Mouse (Mus musculus): ENCODE measurements around the gene Klf9. TPM values are rescaled to one million over a fixed set of nuclear protein-coding genes. Genes with fewer than 3 reads are reported as not detected.

Klf9 gene
- polyA plus RNA-seq (2012), result 21.3 and 25.2 TPM in 2 replicates

DNA sequence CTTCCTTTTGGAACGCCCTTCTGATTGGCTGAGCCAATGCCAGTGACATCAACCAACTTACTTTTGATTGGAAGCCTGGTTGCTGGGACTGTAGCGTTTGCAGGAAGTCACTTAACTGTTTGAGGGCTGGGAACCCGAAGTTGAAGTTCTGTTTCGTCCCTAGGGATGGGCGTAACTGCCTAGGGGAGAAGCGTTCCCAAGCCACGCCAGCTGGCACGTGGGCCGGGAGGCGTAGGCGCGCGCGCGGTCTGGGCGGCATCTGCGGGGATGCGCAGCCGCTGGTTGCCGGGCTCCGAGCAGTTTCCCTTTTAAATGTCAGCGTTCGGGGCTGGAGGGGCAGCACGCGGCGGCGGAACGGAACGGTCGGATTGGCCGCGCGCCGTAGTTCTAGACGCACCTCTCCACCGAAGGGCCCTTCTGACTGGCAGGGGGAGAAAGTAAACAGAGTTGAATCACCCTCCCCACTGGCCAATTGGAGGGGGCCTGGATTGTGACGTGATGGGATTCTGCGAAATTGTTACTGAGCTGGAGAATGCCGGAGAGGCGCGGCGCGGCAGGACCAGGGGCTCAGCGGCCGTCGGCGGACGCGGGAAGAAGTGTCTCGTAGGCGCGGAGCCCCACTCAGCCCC is at the start of gene Klf9:
Gene Klf9 (plus strand): TSS at position 538 of the 629 bp plus-strand sequence.
- no peak for TF ChIP-seq GATA1 (IDR thresholded peaks at IDR 0.05; ENCODE audit: low read length)

DNA sequence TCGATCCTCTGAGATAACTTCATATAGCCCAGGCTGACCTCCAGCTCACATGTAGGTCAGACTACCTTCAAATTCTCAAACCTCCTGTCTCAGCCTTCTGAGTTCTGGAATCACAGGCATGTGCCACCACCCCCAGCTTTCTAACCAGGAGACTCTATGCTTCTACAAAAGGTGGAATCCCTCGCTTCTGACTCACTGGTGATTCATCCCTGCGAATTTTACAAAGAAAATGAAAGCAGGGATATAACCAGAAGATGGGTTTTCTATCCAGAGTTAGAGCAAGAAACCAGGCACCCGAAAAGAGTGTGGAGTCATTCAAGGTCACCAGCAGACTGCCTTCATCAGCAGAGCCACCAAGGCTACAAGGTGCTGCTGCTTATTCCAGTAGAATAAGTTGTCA is 49.4 kb upstream of the Klf9 start:
- no peak for TF ChIP-seq GATA1 (IDR thresholded peaks at IDR 0.05; ENCODE audit: low read length)

DNA sequence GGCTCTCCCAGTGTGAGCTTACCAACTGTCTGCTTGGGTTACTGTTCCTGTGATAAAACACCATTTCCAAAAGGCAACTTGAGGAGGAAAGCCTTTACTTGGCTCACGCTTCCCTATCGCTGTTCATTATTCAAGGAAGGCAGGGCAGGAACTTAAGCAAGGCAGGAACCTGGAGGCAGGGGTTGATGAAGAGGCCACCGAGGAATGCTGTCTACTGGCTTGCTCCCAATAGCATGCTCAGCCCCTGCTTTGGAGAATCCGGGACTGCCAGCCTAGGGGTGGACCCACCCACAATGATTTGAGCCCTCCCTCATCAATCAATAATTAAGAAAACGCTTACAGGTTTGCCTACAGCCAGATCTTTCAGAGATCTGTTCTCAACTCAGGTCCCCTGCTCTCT is 47.5 kb upstream of the Klf9 start:
- TF ChIP-seq GATA1 (IDR thresholded peaks at IDR 0.05; ENCODE audit: low read length), result no peak

DNA sequence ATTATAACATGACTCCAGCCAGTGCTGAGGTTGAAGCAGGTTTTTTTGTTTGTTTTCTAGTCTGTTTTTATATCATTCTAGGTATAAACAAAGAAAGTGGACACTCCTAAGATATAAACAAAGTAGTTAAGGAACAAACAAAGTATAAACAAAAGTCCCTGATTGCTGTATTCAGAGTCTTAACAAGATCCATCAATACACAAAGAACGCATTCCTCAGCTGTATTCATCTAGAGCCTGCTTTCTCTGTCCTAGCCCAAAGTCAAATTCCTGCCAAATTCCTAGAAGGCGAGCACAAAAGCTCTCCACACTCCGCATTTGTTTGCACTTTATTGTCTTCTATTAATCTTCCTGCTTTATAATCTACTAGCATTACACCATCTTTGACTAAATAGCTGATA is 46.1 kb upstream of the Klf9 start:
- TF ChIP-seq GATA1 (IDR thresholded peaks at IDR 0.05; ENCODE audit: low read length), result no peak

DNA sequence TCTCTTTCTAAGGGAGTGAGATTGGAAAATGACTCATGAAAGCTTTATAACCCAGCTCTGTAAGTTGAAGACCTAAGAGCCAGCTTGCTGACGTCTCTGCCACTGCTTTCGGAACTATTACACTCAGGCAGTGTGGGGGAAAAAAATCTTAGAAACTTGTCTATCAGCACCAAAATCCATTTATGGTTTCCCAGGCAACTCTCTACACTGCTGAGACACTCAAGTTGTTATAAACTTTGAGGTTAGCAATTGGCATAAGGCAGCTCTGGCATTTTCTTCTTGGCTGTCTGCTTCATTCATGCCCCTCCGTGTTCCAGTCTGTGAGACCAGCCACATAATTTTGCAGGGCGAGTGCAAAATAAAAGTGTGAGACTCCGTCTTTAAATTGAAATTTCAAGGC is 34.2 kb upstream of the Klf9 start:
- TF ChIP-seq GATA1 (IDR thresholded peaks at IDR 0.05; ENCODE audit: low read length), result no peak

DNA sequence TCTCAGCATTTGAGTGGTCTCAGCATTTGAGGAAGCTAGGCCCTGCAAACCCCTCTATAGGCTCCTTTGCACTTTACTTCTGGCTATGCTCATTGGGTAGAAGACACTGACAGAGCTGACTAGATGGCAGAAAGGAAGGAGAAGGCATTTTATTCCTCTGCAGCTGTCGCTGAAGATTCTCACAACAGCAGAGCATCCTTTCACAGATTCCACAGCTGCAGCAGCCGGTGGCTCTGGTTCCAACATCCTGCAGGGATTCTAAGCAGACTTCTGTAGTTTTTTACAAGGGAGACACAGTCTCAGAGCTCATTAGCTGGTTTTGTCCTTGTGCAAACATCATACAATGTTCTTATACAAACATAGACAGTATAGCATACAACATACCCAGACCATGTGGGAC is 33.7 kb upstream of the Klf9 start:
- TF ChIP-seq GATA1 (IDR thresholded peaks at IDR 0.05; ENCODE audit: low read length), result no peak

DNA sequence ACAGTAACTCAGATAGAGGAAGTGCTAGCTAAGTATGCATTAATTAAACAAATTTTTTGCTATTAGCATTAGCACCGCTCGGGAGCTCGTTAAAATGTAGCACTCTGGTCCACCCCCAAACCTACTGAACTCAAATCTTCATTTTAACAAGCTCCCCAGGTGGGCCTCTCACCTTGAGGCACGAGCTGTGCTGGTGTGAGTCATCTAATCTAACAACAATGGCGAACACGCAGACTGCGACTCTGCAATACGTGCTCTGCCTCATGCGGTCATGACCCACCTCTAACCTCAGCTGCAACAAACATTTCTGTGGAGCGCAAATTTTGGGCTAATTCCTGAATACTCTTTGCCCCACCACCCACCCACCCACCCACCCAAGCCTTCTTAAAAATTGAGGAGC is 19.2 kb upstream of the Klf9 start:
- TF ChIP-seq GATA1 (IDR thresholded peaks at IDR 0.05; ENCODE audit: low read length), result no peak

DNA sequence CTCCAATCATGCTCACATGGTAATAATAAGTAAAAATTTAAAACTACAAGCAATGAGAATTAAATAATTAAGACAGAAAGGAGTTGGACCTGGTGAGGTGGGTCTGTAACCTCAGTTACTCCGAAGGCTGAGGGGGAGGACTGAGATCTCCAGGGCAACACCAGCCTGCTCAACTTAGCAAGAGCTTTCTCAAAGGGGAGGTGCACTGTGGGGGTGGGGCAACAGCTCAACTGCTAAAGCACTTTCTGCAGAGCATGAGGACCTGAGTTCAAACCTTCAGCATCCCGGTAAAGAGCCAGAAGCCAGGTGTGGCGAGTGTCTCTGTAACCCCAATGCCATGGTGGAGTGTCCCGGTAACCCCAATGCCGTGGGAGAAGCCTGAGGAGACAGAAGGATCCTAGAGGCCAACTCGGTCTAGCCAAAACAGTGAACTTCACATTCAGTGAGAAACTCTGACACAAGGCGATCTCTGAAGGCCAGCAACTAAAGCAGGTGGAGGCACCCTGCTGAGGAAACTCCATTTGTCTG is 16.9 kb upstream of the Klf9 start:
- TF ChIP-seq GATA1 (IDR thresholded peaks at IDR 0.05; ENCODE audit: low read length), result no peak

DNA sequence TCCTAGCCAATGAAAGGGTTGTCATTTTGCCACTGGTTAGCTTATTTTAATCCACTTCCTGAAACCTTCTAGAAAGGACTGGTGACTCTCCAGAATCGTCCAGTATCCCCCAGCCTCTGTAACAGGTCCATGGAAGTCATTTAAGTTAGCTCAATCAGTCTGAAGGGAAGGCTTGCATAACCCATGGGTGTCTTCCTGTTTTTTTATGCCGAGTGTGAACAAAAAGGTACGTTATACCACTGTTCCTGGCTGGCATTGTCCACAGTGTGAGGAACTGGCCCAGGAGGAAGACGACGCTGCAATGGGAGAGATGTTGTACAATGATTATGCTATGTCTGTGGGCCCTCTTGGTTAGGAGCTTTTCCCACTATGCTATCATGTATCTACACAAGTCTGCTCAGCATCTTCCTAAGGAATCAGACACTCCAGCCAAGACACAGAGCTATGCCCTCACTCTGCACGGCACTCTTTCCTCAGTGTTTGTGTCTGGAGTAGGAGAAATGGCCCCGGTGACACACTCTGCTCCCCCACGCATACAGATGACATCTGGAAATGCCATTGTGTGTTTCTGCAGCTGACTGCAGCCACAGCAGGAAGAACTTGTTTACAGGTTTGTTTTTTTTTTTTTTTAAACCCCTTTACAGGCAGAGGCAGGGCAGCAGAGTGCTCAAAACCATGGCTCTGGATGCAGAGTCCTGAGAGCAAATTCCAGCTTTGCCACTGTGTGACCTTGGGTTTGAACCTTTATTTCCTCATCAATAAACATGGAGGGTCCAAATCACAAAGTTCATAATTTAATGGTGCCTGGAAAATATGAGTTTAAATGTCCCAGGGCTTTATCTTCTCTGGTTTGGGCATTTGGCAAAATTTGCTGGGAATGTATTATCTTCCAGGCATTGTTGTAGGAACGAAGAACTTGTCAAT is 15.5 kb upstream of the Klf9 start:
- no peak for TF ChIP-seq GATA1 (IDR thresholded peaks at IDR 0.05; ENCODE audit: low read length)

DNA sequence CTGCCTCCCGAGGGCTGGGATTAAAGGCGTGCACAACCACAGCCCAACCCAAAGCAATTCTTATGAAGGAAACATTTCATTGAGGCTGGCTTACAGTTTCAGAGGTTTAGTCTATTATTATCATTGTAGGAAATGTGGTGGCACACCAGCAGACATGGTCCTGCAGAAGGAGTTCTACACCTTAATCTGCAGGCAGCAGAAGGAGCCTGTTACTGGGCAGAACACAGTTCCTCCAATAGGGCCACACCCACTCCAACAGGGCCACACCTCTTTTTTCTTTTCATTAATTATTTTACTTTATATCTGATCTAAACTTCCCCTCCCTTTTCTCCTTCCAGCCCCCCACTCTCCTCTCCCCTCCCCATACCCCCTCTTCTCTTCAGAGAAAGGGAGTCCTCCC is 11.1 kb upstream of the Klf9 start:
- no peak for TF ChIP-seq GATA1 (IDR thresholded peaks at IDR 0.05; ENCODE audit: low read length)

DNA sequence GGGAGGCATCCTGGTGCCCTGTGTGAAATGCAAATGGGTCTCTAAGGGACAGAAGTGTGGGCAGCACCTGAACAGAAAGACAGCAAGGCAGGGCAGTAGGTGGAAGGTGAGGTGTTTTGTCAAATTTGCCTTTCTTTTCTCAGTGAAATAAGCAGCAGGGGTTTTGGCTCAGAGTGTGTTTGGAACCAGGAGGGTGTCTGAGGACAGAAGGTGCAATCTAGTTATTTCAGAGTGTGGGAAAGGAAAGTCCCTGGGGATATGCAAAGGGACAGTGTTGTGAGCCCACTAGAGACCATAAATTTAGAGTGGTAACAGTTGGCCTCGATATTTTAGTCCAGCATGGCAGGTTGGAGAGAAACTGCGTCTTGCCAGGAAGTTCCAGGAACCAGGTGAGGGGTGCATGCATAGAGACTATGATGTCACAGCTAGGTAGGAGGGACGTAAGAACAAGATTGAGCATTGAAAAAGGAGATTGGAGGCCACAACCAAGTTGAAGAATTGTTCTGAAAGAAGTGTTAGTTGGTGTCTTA is 8.9 kb upstream of the Klf9 start:
- TF ChIP-seq GATA1 (IDR thresholded peaks at IDR 0.05; ENCODE audit: low read length), result no peak

DNA sequence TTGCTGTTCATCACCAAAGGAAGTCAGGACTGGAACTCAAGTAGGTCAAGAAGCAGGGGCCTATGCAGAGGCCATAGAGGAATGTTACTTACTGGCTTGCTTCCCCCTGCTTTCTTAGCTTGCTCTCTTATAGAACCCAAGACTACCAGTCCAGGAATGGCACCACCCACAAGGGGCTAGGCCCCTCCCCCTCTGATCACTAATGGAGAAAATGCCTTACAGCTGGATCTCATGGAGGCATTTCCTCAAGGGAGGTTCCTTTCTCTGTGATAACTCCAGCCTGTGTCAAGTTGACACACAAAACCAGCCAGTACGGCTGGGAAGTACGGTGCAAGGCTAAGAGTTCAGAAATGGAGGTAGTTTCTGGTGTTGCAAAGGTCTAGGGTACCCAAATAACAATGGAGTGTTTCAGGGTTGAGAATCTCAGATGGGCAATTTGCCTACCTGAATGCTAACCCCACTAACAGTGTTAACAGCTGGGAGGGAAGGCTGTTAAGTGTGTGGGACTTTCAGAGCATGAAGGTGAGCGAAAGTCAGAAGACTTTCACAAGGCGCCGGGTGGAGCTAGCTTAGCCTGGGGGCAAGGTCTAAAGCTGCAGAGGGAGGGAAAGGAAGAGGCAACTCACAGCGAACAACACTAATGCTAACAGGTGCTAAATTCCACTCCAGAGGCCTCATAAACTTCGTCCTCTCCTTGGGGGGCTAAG is 8.2 kb upstream of the Klf9 start:
- no peak for TF ChIP-seq GATA1 (IDR thresholded peaks at IDR 0.05; ENCODE audit: low read length)

DNA sequence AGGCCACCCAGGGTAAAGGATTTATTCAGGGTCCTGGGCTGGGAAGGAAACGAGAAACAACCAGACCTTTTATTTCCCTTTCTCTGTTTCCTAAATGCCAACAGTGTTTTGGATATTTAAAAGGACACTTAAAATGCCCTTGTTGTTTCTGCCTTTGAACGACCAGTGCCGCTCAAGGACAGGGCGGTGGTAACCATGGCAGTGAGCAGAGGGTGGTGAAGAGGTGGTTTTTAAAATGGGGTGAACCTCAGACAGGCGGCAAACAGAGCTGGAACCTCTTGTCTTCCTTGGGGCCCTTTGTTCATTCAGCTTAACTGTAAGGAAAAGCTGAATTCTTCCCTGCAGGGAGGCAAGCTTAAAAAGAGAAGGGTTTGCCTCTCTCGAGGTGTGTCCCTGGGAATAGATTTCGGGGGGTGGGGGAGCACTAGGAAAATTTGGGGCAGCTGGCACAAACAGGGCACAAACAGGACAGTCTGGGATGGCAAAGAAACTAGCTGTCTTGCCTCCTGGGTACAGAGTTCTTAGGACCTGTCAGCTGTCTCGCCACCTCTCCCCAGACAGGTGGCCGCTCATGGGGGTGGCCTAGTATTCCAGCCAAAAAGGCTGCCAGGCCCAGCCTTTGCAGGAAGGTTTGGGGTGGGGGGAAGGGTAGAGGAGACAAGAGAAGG is 7.5 kb upstream of the Klf9 start:
- no peak for TF ChIP-seq GATA1 (IDR thresholded peaks at IDR 0.05; ENCODE audit: low read length)

DNA sequence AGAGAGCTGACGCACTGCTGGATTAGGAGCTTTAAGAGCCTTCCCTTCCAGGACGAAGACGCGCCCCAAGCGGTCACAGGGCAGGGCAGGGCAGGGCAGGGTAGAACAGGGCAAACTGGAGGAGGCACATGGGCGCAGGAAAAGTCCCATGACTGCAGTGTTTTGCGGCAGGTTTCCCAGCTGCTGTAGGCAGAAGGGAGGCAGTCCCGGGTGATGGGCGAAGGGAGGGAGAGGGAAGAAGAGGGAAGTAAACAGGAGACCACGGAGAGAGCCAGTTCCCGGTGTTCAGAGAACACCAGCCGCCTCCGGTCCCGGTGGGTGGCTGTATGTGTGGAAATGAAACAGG is 7.0 kb upstream of the Klf9 start:
- no peak for TF ChIP-seq GATA1 (IDR thresholded peaks at IDR 0.05; ENCODE audit: low read length)
